Mouse (Mus musculus): ENCODE data around the gene Prph2. TPM values are rescaled to one million over a fixed set of nuclear protein-coding genes. Genes with fewer than 3 reads are reported as not detected.

The Prph2 gene
- polyA plus RNA-seq (2015; fragmentation: Nextera tagmentation; extraction: Ambion mirVana), result not detected in 2 replicates

DNA sequence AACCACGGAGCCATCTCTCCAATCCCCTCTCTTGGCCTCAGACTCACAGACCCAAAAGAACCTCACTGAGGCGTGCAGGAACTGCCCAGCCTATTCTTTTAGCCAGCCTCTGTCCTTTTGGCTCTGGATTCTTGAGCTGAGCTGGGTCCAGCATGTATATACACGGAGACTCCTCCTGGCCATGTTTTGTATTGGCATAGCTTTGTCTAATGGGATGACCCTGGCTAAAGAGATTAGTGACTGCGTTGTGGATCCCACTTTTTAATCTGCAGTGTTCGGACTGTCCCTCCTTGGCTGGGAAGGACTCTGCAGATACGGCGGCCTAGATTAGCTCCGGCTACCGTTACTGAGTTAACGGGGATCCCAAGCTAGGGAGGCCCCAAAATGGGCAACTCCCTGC, at the start of gene Prph2:
Prph2 (plus strand) TSS at position 274 of the 400 bp plus-strand sequence.
- Histone ChIP-seq H3K4me1 (no peaks in the 10 kb centered on the region), H3K4me3 (no peak within 1 kb of the TSS), H3K36me3 (replicated peaks) (no peaks in the 10 kb centered on the region), H3K9ac (no peak within 1 kb of the TSS), H3K9me3 (no peaks in the 10 kb centered on the region), H3K27ac (no peak within 1 kb of the TSS), H3K4me2 (no peak within 1 kb of the TSS), H3K27me3 (replicated peaks) (no peaks in the 10 kb centered on the region)
- WGBS, result 82% methylated on average over 10 of the region's 10 CpGs
- ATAC-seq (replicated peaks), result no peak

- Histone ChIP-seq H3K27ac (no peak overlapping the region), H3K4me1 (peaks cover 4% of the 10 kb centered on the region; the same call in 1 of the 2 replicates), H3K27me3 (replicated peaks) (no peaks in the 10 kb centered on the region), H3K9me3 (no peaks in the 10 kb centered on the region), H3K4me3 (no peak overlapping the region), H3K36me3 (replicated peaks) (no peaks in the 10 kb centered on the region), H3K4me2 (no peak overlapping the region), H3K9ac (no peak overlapping the region)
- WGBS, result 76% methylated on average over 7 of the region's 7 CpGs
- no peak for ATAC-seq (replicated peaks)
Measured at GRCm38 (mm10) chr17:46864566-46865195, 45.6 kb upstream of the Prph2 start.

DNA sequence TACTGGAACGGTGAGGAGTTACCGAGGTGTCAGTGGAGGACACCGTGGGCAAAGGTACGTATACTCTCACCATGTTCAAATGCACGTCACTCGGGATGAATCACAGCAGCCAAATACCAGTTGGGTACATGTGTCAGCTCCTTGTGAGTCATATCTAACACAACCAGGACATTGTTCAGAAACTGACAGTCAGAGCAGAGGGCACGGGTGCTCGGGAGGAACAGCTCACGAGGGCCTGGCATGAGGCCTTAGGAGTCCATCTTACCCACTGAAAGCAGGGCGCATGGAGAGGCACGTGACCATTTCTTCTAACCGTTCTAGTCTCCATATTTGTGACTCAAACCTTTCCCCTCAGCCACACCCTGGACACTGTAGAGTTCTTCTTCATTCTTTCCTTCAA, 43.4 kb upstream of the Prph2 start:
- Histone ChIP-seq H3K9me3 (no peaks in the 10 kb centered on the region), H3K27ac (no peak overlapping the region), H3K4me3 (no peak overlapping the region), H3K4me1 (no peaks in the 10 kb centered on the region), H3K27me3 (replicated peaks) (no peaks in the 10 kb centered on the region), H3K36me3 (replicated peaks) (no peaks in the 10 kb centered on the region), H3K9ac (no peak overlapping the region), H3K4me2 (no peak overlapping the region)
- 92% methylated on average over 12 of the region's 12 CpGs for WGBS
- ATAC-seq (replicated peaks), result no peak

GRCm38 (mm10) chr17:46870204-46870798, 40.0 kb upstream of the Prph2 start:
- Histone ChIP-seq H3K4me3 (no peak overlapping the region), H3K36me3 (replicated peaks) (no peaks in the 10 kb centered on the region), H3K4me2 (no peak overlapping the region), H3K27ac (no peak overlapping the region), H3K9ac (no peak overlapping the region), H3K9me3 (no peaks in the 10 kb centered on the region), H3K4me1 (no peaks in the 10 kb centered on the region), H3K27me3 (replicated peaks) (no peaks in the 10 kb centered on the region)
- WGBS, result 89% methylated on average over 5 of the region's 5 CpGs
- ATAC-seq (replicated peaks), result no peak

DNA sequence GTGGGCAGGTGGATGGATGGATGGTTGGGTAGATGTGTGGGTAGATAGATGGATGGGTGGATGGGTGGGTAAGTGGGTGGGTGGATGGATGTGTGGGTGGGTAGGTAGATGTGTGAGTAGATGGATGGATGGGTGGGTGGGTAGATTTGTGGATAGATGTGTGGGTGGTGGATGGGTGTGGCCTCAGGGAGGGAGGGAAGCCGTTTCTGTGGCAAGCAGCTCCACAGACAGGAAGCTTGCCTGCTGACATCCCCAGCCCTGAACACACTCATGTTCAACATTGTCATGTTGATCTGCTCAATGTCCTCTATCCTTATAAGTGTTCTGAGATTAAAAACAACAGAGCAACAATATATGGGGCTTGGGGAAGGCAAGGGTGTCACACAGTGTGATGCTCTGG, 39.3 kb upstream of the Prph2 start:
- H3K4me1 ChIP-seq, result no peaks in the 10 kb centered on the region
- H3K36me3 ChIP-seq (replicated peaks), result no peaks in the 10 kb centered on the region
- H3K27me3 ChIP-seq (replicated peaks), result no peaks in the 10 kb centered on the region
- ATAC-seq (replicated peaks), result no peak
- no peak overlapping the region for H3K27ac ChIP-seq
- no peak overlapping the region for H3K4me2 ChIP-seq
- 71% methylated on average over 1 of the region's 1 CpGs for WGBS
- H3K9me3 ChIP-seq, result no peaks in the 10 kb centered on the region
- no peak overlapping the region for H3K4me3 ChIP-seq
- H3K9ac ChIP-seq, result no peak overlapping the region

DNA sequence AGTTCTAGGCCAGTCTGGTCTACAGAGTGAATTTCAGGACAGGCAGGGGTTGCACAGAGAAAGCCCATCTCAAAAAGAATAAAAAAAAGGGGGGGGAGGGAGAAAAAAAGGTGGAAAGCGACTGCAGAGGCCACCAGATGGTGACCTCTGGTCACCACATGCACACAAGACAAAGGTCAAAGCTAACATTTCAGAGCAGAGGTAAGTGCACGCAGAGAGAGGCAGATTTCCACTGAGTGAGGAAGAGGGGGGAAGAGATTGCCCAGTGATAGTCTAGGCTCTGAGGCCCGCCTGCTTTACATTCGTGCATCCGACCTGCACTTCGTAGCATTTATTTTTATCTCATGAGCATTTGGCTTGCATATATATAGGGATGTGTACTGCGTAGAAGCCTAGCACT, 37.5 kb upstream of the Prph2 start:
- H3K27ac ChIP-seq, result no peak overlapping the region
- H3K4me2 ChIP-seq, result no peak overlapping the region
- H3K9ac ChIP-seq, result no peak overlapping the region
- 84% methylated on average over 7 of the region's 7 CpGs for WGBS
- no peaks in the 10 kb centered on the region for H3K27me3 ChIP-seq (replicated peaks)
- no peaks in the 10 kb centered on the region for H3K4me1 ChIP-seq
- no peaks in the 10 kb centered on the region for H3K9me3 ChIP-seq
- ATAC-seq (replicated peaks), result no peak
- no peak overlapping the region for H3K4me3 ChIP-seq
- H3K36me3 ChIP-seq (replicated peaks), result no peaks in the 10 kb centered on the region

DNA sequence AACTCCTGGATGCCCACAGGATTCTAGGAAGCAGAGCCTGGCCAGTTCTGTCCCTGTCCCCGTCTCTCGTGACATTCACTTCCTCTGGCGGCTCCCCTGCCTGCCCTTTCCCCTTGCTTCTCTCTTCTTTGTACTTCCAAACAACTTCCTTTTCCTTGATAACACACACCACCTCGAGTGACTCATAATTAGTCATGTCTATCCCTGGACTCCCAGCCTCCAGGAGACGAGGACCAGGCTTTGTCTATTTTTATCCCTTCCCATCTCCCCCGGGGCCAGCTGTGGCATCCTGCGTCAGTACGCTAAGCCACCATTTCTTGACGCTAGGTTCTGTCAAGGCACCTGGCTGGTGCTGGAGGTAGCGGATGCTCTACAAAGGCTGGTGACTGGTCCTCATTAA, 36.1 kb upstream of the Prph2 start:
- Histone ChIP-seq H3K4me2 (no peak overlapping the region), H3K4me1 (no peaks in the 10 kb centered on the region), H3K9me3 (no peaks in the 10 kb centered on the region), H3K36me3 (replicated peaks) (no peaks in the 10 kb centered on the region), H3K4me3 (no peak overlapping the region), H3K27ac (no peak overlapping the region), H3K27me3 (replicated peaks) (no peaks in the 10 kb centered on the region), H3K9ac (no peak overlapping the region)
- WGBS, result 46% methylated on average over 10 of the region's 10 CpGs
- no peak for ATAC-seq (replicated peaks)

GRCm38 (mm10) chr17:46875626-46876025, 34.6 kb upstream of the Prph2 start:
- 69% methylated on average over 3 of the region's 3 CpGs for WGBS
- H3K27me3 ChIP-seq (replicated peaks), result no peaks in the 10 kb centered on the region
- no peak overlapping the region for H3K4me3 ChIP-seq
- no peaks in the 10 kb centered on the region for H3K9me3 ChIP-seq
- no peak overlapping the region for H3K27ac ChIP-seq
- no peak overlapping the region for H3K4me2 ChIP-seq
- no peaks in the 10 kb centered on the region for H3K36me3 ChIP-seq (replicated peaks)
- no peak overlapping the region for H3K9ac ChIP-seq
- no peaks in the 10 kb centered on the region for H3K4me1 ChIP-seq
- ATAC-seq (replicated peaks), result no peak

GRCm38 (mm10) chr17:46876371-46876950, 33.8 kb upstream of the Prph2 start:
- 81% methylated on average over 8 of the region's 8 CpGs for WGBS
- H3K4me2 ChIP-seq, result no peak overlapping the region
- no peaks in the 10 kb centered on the region for H3K9me3 ChIP-seq
- no peak overlapping the region for H3K4me3 ChIP-seq
- no peak overlapping the region for H3K27ac ChIP-seq
- no peaks in the 10 kb centered on the region for H3K4me1 ChIP-seq
- no peaks in the 10 kb centered on the region for H3K27me3 ChIP-seq (replicated peaks)
- H3K9ac ChIP-seq, result no peak overlapping the region
- no peak for ATAC-seq (replicated peaks)
- H3K36me3 ChIP-seq (replicated peaks), result no peaks in the 10 kb centered on the region

- Histone ChIP-seq H3K4me1 (no peaks in the 10 kb centered on the region), H3K27me3 (replicated peaks) (no peaks in the 10 kb centered on the region), H3K9me3 (no peaks in the 10 kb centered on the region), H3K9ac (no peak overlapping the region), H3K4me2 (no peak overlapping the region), H3K4me3 (no peak overlapping the region), H3K36me3 (replicated peaks) (no peaks in the 10 kb centered on the region), H3K27ac (no peak overlapping the region)
- ATAC-seq (replicated peaks), result no peak
- WGBS, result 75% methylated on average over 5 of the region's 5 CpGs
Measured at GRCm38 (mm10) chr17:46877061-46877460, 33.2 kb upstream of the Prph2 start.

GRCm38 (mm10) chr17:46879841-46880311, 30.4 kb upstream of the Prph2 start:
- H3K9me3 ChIP-seq, result no peaks in the 10 kb centered on the region
- no peak overlapping the region for H3K4me3 ChIP-seq
- H3K4me1 ChIP-seq, result no peaks in the 10 kb centered on the region
- no peak overlapping the region for H3K27ac ChIP-seq
- H3K36me3 ChIP-seq (replicated peaks), result no peaks in the 10 kb centered on the region
- no peaks in the 10 kb centered on the region for H3K27me3 ChIP-seq (replicated peaks)
- H3K9ac ChIP-seq, result no peak overlapping the region
- no peak overlapping the region for H3K4me2 ChIP-seq
- no peak for ATAC-seq (replicated peaks)
- WGBS, result 48% methylated on average over 14 of the region's 14 CpGs

DNA sequence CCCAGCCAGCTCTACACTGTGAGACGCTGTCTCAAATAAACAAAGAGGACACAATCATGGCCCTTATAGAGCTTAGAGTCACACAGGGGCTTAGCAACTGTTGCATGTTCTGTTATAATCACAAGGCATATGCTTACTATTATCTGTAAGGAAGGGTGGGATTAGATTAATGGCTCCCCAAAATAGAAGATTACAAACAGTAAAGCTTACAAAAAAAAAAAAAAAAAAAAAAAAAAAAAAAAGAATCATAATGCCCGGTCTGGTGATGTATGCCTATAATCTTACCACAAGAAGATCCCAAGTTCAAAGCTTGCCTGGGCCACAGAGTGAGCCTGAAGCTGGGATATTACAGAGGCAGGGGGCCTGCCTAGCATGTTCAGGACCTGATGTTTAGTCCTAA, 29.9 kb upstream of the Prph2 start:
- Histone ChIP-seq H3K27ac (no peak overlapping the region), H3K9me3 (no peaks in the 10 kb centered on the region), H3K4me1 (no peaks in the 10 kb centered on the region), H3K4me3 (no peak overlapping the region), H3K27me3 (replicated peaks) (no peaks in the 10 kb centered on the region), H3K36me3 (replicated peaks) (no peaks in the 10 kb centered on the region), H3K9ac (no peak overlapping the region), H3K4me2 (no peak overlapping the region)
- 76% methylated on average over 2 of the region's 2 CpGs for WGBS
- no peak for ATAC-seq (replicated peaks)

- WGBS, result 90% methylated on average over 6 of the region's 6 CpGs
- Histone ChIP-seq H3K27me3 (replicated peaks) (no peaks in the 10 kb centered on the region), H3K4me3 (no peak overlapping the region), H3K27ac (no peak overlapping the region), H3K36me3 (replicated peaks) (no peaks in the 10 kb centered on the region), H3K9ac (no peak overlapping the region), H3K4me2 (no peak overlapping the region), H3K9me3 (no peaks in the 10 kb centered on the region), H3K4me1 (peaks cover 9% of the 10 kb centered on the region)
- ATAC-seq (replicated peaks), result no peak
Measured at GRCm38 (mm10) chr17:46881728-46882127, 28.5 kb upstream of the Prph2 start.
